Mouse (Mus musculus): Measurements from ENCODE around the gene Asic2. TPM values are rescaled to one million over a fixed set of nuclear protein-coding genes. Genes with fewer than 3 reads are reported as not detected.

The Asic2 gene
- polyA plus RNA-seq, 1 experiment from 2014 or later, result 7.7 TPM

GRCm38 (mm10) chr11:81065386-81065785, 902.9 kb downstream of the Asic2 start:
- Histone ChIP-seq H3K27me3 (no peaks in the 10 kb centered on the region), H3K27ac (no peak overlapping the region), H3K9me3 (no peaks in the 10 kb centered on the region), H3K9ac (no peak overlapping the region), H3K36me3 (no peaks in the 10 kb centered on the region), H3K4me1 (replicated peaks) (no peaks in the 10 kb centered on the region), H3K4me3 (no peak overlapping the region), H3K4me2 (no peak overlapping the region)
- ATAC-seq (ENCODE audit: low FRiP score), result no peak
- 87% methylated on average over 11 of the region's 11 CpGs for WGBS

- ATAC-seq (ENCODE audit: low FRiP score), result no peak
- no peak overlapping the region for H3K27ac ChIP-seq
- WGBS, result 94% methylated on average over 2 of the region's 2 CpGs
- no peak overlapping the region for H3K4me2 ChIP-seq
- no peaks in the 10 kb centered on the region for H3K36me3 ChIP-seq
- H3K4me1 ChIP-seq (replicated peaks), result no peaks in the 10 kb centered on the region
- no peaks in the 10 kb centered on the region for H3K27me3 ChIP-seq
- H3K9me3 ChIP-seq, result no peaks in the 10 kb centered on the region
- H3K9ac ChIP-seq, result no peak overlapping the region
- H3K4me3 ChIP-seq, result no peak overlapping the region
These were observed 904.3 kb downstream of the Asic2 start for GRCm38 (mm10) chr11:81064006-81064405.

DNA sequence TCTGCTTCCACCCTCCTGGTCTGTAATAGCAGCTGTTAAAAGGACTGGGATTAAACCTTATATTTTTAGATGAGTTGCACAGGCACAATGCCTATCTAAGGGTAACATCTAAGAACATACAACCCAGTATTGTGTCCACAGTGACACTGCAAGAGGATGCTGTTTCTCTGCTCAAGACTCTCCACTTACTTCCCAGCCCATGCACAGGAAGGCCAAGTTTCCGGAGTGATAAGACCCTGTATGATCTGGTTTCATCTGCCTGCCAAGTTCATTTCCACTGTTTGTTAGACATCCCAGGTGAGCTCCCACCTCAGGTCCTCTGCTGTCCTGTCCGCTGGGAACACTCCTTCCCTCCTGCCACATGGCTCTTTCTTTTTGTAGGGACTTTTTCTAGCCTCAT, 908.2 kb downstream of the Asic2 start:
- Histone ChIP-seq H3K4me2 (no peak overlapping the region), H3K27ac (no peak overlapping the region), H3K4me1 (replicated peaks) (peaks cover 21% of the 10 kb centered on the region), H3K9me3 (no peaks in the 10 kb centered on the region), H3K4me3 (no peak overlapping the region), H3K9ac (no peak overlapping the region), H3K27me3 (no peaks in the 10 kb centered on the region), H3K36me3 (no peaks in the 10 kb centered on the region)
- 90% methylated on average over 2 of the region's 2 CpGs for WGBS
- no peak for ATAC-seq (ENCODE audit: low FRiP score)

- Histone ChIP-seq H3K9ac (no peak overlapping the region), H3K4me2 (no peak overlapping the region), H3K27me3 (no peaks in the 10 kb centered on the region), H3K36me3 (no peaks in the 10 kb centered on the region), H3K27ac (no peak overlapping the region), H3K9me3 (no peaks in the 10 kb centered on the region), H3K4me3 (no peak overlapping the region), H3K4me1 (replicated peaks) (peaks cover 21% of the 10 kb centered on the region)
- no peak for ATAC-seq (ENCODE audit: low FRiP score)
- 93% methylated on average over 9 of the region's 9 CpGs for WGBS
These were observed 908.7 kb downstream of the Asic2 start for GRCm38 (mm10) chr11:81059546-81059945.

- no peaks in the 10 kb centered on the region for H3K36me3 ChIP-seq
- H3K27me3 ChIP-seq, result no peaks in the 10 kb centered on the region
- no peak overlapping the region for H3K9ac ChIP-seq
- no peak overlapping the region for H3K27ac ChIP-seq
- no peak overlapping the region for H3K4me2 ChIP-seq
- ATAC-seq (ENCODE audit: low FRiP score), result no peak
- WGBS, result 96% methylated on average over 3 of the region's 3 CpGs
- no peaks in the 10 kb centered on the region for H3K9me3 ChIP-seq
- H3K4me3 ChIP-seq, result no peak overlapping the region
- H3K4me1 ChIP-seq (replicated peaks), result peaks cover 24% of the 10 kb centered on the region
These were observed 910.8 kb downstream of the Asic2 start for GRCm38 (mm10) chr11:81057506-81057905.

GRCm38 (mm10) chr11:81056776-81057175, 911.5 kb downstream of the Asic2 start:
- H3K27ac ChIP-seq, result no peak overlapping the region
- H3K4me2 ChIP-seq, result no peak overlapping the region
- no peak for ATAC-seq (ENCODE audit: low FRiP score)
- H3K4me1 ChIP-seq (replicated peaks), result peaks cover 25% of the 10 kb centered on the region
- H3K27me3 ChIP-seq, result no peaks in the 10 kb centered on the region
- H3K4me3 ChIP-seq, result no peak overlapping the region
- H3K9me3 ChIP-seq, result no peaks in the 10 kb centered on the region
- WGBS, result 91% methylated on average over 9 of the region's 9 CpGs
- no peaks in the 10 kb centered on the region for H3K36me3 ChIP-seq
- H3K9ac ChIP-seq, result no peak overlapping the region

DNA sequence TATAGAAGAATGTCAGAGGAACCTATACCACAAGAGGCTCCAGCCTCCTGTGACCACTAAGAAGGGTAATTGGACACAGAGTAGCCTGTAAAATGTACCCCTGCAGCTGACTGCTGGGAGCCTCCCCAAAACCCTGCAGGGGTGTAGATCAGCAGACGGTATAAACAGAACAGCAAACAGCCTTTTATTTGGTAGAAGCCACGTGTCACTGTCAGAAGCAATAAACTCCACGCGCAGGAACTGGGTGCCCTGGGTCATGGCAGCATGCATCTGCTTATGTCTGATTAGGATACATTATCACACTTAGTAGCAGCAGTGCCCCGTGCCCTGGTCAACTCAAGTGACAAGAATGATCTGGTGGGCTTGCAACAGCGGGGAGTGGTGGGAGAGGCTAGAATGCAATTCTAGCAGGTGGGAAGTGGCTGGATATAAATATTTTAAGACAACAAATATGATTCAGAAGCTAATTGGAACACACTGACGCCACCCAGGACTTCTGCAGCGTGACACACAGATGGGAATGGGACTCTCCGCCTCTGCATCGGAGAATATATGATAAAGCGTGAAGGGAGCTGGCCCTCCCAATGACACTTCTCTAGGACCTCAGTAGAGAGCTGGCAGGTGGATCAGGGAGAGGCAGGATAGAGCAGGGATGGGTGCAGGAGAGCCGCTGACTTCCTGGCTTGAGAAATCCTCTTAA, 912.7 kb downstream of the Asic2 start:
- WGBS, result 71% methylated on average over 12 of the region's 12 CpGs
- H3K4me3 ChIP-seq, result no peak overlapping the region
- ATAC-seq (ENCODE audit: low FRiP score), result no peak
- H3K4me2 ChIP-seq, result no peak overlapping the region
- H3K9me3 ChIP-seq, result no peaks in the 10 kb centered on the region
- no peaks in the 10 kb centered on the region for H3K27me3 ChIP-seq
- H3K36me3 ChIP-seq, result no peaks in the 10 kb centered on the region
- no peak overlapping the region for H3K27ac ChIP-seq
- H3K4me1 ChIP-seq (replicated peaks), result peaks cover 27% of the 10 kb centered on the region
- H3K9ac ChIP-seq, result no peak overlapping the region

GRCm38 (mm10) chr11:81053826-81054225, 914.4 kb downstream of the Asic2 start:
- Histone ChIP-seq H3K36me3 (no peaks in the 10 kb centered on the region), H3K4me3 (no peak overlapping the region), H3K4me1 (replicated peaks) (peaks cover 27% of the 10 kb centered on the region), H3K9ac (no peak overlapping the region), H3K9me3 (no peaks in the 10 kb centered on the region), H3K27ac (no peak overlapping the region), H3K4me2 (no peak overlapping the region), H3K27me3 (no peaks in the 10 kb centered on the region)
- WGBS, result 92% methylated on average over 8 of the region's 8 CpGs
- no peak for ATAC-seq (ENCODE audit: low FRiP score)

- H3K4me1 ChIP-seq (replicated peaks), result peaks cover 13% of the 10 kb centered on the region
- no peak overlapping the region for H3K9ac ChIP-seq
- no peak overlapping the region for H3K4me2 ChIP-seq
- WGBS, result 39% methylated on average over 3 of the region's 3 CpGs
- no peaks in the 10 kb centered on the region for H3K9me3 ChIP-seq
- ATAC-seq (ENCODE audit: low FRiP score), result no peak
- no peaks in the 10 kb centered on the region for H3K36me3 ChIP-seq
- no peaks in the 10 kb centered on the region for H3K27me3 ChIP-seq
- no peak overlapping the region for H3K4me3 ChIP-seq
- H3K27ac ChIP-seq, result no peak overlapping the region
These were observed 926.6 kb downstream of the Asic2 start for GRCm38 (mm10) chr11:81041671-81042070.

DNA sequence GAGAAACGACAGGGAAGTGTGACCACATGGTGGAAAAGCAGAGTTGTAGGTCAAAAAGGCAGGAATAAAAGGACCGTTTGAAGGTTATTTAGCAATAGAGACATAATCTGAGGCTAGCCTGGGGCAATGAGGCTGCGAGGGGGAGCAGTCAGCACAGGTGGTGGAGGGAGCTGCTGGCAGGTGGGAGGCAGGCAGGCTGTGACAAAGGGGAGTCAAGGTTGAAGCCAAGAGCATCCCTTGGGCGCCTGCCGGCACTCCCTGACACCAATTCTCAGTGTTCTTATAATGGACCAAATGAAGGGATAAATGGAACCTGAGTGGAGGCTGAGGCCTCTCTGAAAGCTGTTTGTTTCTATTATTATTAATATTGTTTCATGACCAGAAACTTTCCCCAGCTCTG, 928.3 kb downstream of the Asic2 start:
- Histone ChIP-seq H3K27me3 (no peaks in the 10 kb centered on the region), H3K4me1 (replicated peaks) (peaks cover 13% of the 10 kb centered on the region), H3K4me3 (no peak overlapping the region), H3K9me3 (no peaks in the 10 kb centered on the region), H3K27ac (no peak overlapping the region; the same call in 1 of the 2 replicates), H3K36me3 (no peaks in the 10 kb centered on the region), H3K4me2 (no peak overlapping the region), H3K9ac (no peak overlapping the region)
- no peak for ATAC-seq (ENCODE audit: low FRiP score)
- 55% methylated on average over 5 of the region's 5 CpGs for WGBS

DNA sequence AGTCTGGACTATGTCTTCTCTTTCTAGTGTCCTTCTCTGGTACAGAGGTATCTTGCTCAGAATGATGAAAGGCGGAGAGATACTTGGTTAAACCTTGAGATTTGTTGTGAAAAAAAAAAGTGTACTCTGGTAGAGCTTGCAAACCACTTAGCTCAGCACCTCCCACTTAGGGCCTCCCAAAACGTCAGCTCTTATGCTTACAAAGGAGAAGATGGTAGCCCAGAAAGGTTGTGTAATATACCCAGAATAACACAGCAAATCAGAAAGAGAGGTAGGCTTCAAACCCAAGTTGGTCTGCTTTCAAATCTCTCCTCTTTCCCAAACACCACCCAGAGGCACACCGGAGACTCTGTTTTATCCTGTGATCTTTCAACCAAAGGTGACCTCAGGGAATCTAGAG, 936.1 kb downstream of the Asic2 start:
- H3K4me3 ChIP-seq, result no peak overlapping the region
- whole genome bisulfite sequencing, result 77% methylated on average over 3 of the region's 3 CpGs
- no peak overlapping the region for H3K4me2 ChIP-seq
- no peaks in the 10 kb centered on the region for H3K4me1 ChIP-seq (replicated peaks)
- no peak overlapping the region for H3K9ac ChIP-seq
- no peaks in the 10 kb centered on the region for H3K36me3 ChIP-seq
- H3K9me3 ChIP-seq, result peaks cover 7% of the 10 kb centered on the region
- no peak overlapping the region for H3K27ac ChIP-seq
- ATAC-seq (ENCODE audit: low FRiP score), result no peak
- H3K27me3 ChIP-seq, result no peaks in the 10 kb centered on the region

- Histone ChIP-seq H3K27ac (no peak overlapping the region), H3K4me1 (replicated peaks) (peaks cover 16% of the 10 kb centered on the region; the same call in 1 of the 2 replicates), H3K27me3 (no peaks in the 10 kb centered on the region), H3K9ac (no peak overlapping the region), H3K4me2 (no peak overlapping the region), H3K9me3 (no peaks in the 10 kb centered on the region), H3K4me3 (no peak overlapping the region), H3K36me3 (no peaks in the 10 kb centered on the region; the same call in 1 of the 2 replicates)
- no peak for ATAC-seq (ENCODE audit: low FRiP score)
- WGBS, result 92% methylated on average over 8 of the region's 8 CpGs
These were observed 953.5 kb downstream of the Asic2 start for GRCm38 (mm10) chr11:81014776-81015175.

GRCm38 (mm10) chr11:81013501-81013900, 954.8 kb downstream of the Asic2 start:
- Histone ChIP-seq H3K9ac (no peak overlapping the region), H3K4me1 (replicated peaks) (peaks cover 16% of the 10 kb centered on the region; the same call in 1 of the 2 replicates), H3K36me3 (no peaks in the 10 kb centered on the region; the same call in 1 of the 2 replicates), H3K27me3 (no peaks in the 10 kb centered on the region), H3K27ac (no peak overlapping the region), H3K4me3 (no peak overlapping the region), H3K9me3 (no peaks in the 10 kb centered on the region), H3K4me2 (no peak overlapping the region)
- 94% methylated on average over 6 of the region's 6 CpGs for WGBS
- ATAC-seq (ENCODE audit: low FRiP score), result no peak
